Mouse (Mus musculus) thymus, postnatal 10 days (tissue): ENCODE measurements around the gene Yap1.

Experiments used
- DNase-seq, 2 experiments: peaks; one replicate each; pipeline ENCODE4 v3.0.0; 2021; ENCODE audit warnings: low spot score in 2 of 2

Yap1 gene

GRCm38 (mm10) chr9:7977587-7977986, 26.8 kb downstream of the Yap1 start:
- DNase-seq, result no peak

DNA sequence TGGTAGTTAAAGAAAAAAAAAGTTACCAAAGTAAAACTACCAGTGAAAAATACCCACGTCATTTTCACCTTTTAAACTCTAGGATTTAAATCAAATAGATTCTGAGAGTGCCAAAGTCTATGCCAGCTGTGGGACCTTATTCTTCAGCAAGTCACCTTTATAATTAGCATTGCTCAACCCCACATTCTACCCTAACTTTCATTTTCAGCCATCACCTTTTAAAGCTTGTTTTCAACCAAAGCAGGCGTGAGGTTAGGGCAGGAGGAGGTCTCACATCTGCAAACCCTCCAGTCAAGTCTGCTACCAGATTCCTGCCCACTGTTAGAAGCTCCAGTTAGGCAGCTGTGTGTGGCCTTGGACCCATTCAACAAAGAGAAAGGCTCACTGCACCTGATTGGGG, 32.4 kb downstream of the Yap1 start:
- no peak for DNase-seq

DNA sequence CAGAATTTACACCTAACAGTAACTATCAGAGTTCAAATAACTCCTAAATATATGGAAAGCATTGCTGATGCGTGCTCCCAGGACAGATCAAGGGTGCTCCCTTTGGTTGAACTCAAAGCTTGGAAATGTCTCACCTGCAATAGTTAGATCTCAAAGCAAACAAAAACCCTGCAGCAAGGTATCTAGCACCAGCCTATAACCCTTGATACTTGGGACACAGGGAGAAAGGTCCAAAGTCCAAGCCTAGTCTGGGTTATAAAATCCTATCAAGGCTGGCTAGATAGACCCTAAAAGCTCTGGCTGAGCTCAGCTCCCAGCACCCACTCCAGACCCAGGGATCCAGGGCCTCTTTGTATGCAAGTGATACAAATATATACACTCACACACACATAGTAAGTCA, 36.4 kb downstream of the Yap1 start:
- no peak for DNase-seq

DNA sequence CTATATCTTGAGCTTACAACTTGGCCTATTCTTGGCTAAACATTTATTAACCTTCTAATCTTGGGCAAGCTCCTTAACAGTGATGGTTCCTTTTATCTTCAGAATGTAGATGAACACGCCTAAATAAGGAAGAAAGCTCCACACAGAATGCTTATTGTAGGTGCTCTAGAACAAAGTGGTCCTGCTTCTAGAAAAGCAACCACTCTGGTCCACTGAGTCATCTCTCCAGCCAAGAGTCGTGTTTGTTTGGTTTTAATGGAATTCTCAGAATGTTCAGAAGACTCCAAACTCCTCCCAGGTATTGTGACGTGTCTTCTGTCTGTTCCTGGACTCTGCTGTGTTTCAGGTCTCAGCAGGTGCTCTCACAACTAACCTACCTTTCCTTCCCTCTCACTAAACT, 38.8 kb downstream of the Yap1 start:
- DNase-seq, result no peak

- no peak for DNase-seq
Observed at GRCm38 (mm10) chr9:7963867-7964266, 40.5 kb downstream of the Yap1 start.

DNA sequence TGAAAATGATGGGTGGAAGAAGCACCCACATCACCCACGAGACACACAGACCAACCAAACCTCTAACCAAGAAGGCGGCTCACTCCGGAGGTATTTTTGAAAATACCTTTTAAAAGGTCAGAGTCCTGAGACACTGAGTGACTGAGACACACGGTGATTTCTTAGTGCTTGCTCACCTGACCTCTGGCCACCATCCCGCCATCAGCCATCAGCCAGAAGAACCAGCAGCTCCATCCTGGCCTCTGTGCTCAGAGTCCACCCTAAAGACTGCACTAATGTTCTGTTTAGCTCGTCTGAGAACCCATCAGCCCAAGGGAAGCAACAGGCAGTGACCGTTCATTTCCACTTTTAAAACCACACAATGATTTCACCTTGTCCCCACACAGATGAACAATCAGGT, 41.5 kb downstream of the Yap1 start:
- no peak for DNase-seq

- DNase-seq, result no peak
Observed at GRCm38 (mm10) chr9:7961366-7962160, 42.8 kb downstream of the Yap1 start.

GRCm38 (mm10) chr9:7960382-7960781, 44.0 kb downstream of the Yap1 start:
- no peak for DNase-seq

GRCm38 (mm10) chr9:7959301-7959700, 45.1 kb downstream of the Yap1 start:
- no peak for DNase-seq

DNA sequence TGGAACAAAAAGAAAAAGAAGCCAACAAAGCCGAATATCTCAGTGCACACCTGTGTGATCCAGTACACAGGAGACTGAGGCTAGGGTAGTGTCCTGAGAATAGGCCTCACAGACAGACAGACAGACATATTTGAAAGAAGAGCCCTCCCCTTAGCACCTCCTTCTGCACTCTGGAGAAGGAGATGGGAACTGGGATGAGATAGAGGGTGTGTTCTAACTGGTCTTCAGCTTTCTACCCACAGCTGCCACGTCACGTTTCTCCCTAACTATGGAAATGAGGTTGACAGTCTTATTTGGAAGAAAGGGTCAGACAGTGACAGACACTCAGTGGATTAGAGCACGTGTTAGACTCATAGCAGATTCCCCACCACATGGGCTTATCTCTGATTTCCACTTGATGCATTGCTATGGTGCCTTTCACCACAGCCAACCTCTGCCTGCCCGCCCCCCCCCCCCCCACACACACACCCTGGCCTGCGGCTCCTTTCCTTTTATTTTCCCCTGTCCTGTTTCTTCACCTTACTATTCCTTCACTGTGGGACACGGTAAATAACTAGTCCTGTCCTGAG, 46.3 kb downstream of the Yap1 start:
- DNase-seq, result no peak

- DNase-seq, result no peak
Observed at GRCm38 (mm10) chr9:7957407-7957806, 47.0 kb downstream of the Yap1 start.

DNA sequence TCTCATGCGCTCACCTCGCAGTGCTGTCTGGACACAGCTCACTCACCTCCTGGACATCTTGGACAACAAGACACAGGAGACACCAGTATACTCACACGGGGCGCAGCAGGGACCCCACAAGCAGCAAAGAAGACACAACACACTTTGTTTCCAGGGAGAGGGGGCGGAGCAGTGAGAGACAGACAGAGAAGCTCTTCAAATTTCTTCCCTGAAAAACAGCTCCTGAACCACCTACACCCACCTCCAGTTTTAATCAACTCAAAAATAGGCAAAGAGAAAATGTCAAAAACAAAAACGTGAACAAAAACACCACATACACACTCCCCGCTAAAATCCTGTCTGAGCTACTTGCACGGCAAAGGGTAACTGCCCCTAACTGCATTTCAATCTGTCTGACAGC, 48.0 kb downstream of the Yap1 start:
- no peak for DNase-seq

DNA sequence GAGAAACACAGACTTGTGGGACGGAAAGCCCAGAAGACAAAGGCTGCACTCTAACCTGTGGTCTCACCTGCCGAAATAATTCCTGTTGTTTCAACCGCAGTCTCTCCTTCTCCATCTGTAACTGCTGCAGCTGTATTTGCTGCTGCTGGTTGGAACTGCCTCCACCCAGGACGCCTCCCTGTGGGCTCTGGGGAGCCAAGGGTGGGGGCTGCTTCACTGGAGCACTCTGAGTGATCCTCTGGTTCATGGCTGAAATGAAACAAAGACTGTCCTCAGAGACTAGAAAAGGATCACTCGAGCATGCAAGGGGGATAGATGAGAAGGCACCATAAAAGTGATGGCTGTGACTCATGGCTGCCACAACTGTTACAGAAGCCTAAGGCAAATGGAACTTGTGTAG, 51.5 kb downstream of the Yap1 start:
- no peak for DNase-seq

- DNase-seq, result no peak
Observed at GRCm38 (mm10) chr9:7950211-7950644, 54.2 kb downstream of the Yap1 start.

GRCm38 (mm10) chr9:7947946-7948345, 56.5 kb downstream of the Yap1 start:
- DNase-seq, result no peak

- DNase-seq, result no peak
Observed at GRCm38 (mm10) chr9:7943796-7944462, 60.5 kb downstream of the Yap1 start.

DNA sequence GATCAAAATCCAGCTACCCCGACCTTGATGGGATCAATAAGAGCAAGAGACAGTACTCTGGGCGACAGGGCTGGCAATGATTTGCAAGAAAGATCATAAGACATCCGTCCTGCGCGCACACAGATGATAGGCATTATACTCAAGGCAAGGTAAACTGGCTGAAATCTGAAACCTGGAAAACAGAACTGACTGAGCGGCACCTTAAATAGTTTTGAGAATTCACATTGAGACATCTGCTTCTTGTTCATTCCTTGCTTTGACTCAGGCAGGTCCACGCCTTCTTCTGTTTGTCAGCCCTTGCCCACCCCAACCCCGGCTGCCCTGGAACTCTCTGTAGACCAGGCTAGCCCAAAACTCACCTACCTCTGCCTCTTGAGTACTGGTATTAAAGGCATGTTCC, 61.7 kb downstream of the Yap1 start:
- DNase-seq, result no peak

GRCm38 (mm10) chr9:7940075-7940474, 64.3 kb downstream of the Yap1 start:
- DNase-seq, result no peak

DNA sequence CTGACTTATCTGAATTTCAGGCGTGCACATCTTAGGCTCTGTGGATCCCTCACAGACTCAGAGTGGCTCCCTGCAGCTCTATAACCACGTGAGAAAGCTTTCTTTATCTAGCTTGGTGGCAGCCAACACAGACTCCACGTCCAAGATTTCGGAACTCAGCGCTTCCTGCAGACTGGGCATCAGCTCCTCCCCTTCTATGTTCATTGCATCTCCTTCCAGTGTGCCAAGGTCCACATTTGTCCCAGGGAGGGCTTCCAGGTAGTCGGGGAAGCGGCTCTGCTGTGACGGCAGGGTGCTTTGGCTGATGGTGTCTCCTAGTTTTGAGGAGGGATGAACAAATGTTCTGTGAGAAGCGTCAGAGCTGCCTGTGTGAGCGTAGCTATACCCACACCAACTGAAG, 70.0 kb downstream of the Yap1 start:
- DNase-seq, result no peak

DNA sequence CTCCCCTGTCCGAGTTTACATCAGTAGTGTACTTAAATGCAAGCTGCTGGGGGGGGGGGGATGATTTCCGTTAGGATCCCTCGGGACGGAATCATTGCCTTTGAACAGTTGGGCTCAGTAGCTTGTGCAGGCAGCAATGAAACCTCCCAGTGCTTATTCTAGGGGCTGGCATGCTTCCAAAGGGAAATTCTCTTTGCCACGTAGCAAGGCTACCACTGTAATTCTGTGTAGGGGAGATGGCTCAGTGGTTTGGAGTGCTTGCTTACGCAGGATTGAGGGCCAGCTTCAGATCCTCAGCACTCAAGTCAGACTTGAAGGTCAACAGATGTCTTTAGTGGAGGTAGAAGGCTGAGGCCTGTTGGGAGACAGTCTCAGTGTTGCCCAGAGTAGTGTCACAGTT, 74.8 kb downstream of the Yap1 start:
- no peak for DNase-seq

- no peak for DNase-seq
Observed at GRCm38 (mm10) chr9:7928866-7929265, 75.5 kb downstream of the Yap1 start.

DNA sequence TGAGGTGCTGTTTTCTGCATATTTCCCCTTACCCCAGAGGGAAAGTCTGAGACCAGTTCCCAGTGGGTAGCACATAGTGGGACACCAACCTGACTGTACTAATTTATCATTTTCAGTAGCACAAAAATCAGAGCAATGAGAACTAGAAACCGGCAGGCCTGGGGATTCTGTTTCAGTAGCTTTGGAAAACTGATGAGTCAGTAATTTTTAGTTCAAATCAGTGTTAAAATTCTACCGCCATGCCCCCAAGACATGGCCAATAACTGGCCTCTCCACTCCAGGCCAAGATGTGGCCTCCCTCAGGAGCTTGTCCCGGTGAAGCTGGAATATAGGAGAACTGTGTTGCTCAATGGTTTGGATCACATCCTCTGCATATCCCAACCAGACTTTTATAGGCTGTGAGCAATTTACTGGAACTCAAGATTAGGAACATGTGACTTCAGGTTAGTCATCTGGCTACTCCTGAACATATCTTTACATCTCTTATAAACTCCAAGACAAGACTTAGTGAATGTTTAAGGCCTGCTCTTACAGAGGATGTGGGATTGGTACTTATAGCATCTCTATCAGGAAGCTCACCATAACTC, 76.1 kb downstream of the Yap1 start:
- no peak for DNase-seq

- DNase-seq, result no peak
Observed at GRCm38 (mm10) chr9:7914925-7915324, 89.5 kb downstream of the Yap1 start.
